Mouse (Mus musculus): ENCODE results near the gene Lclat1.

- TF ChIP-seq CTCF (IDR thresholded peaks at IDR 0.05; ENCODE audit: insufficient read depth, low read length) (no peak), POLR2A (IDR thresholded peaks at IDR 0.05; ENCODE audit: borderline replicate concordance, extremely low read depth, low read depth, low read length) (no peak)
These were observed 109.5 kb downstream of the Lclat1 start for GRCm38 (mm10) chr17:73217274-73217673.
